Mouse (Mus musculus): ENCODE measurements around the gene Mark2. TPM values are rescaled to one million over a fixed set of nuclear protein-coding genes. Genes with fewer than 3 reads are reported as not detected.

Mark2 gene
- polyA plus RNA-seq, 1 experiment from 2014 or later = 58.4 TPM

- Histone ChIP-seq H3K36me3 (ENCODE audit: control insufficient read depth, insufficient read depth, low read length) (no peaks in the 10 kb centered on the region), H3K4me3 (ENCODE audit: low read depth, low read length) (no peak overlapping the region), H3K27me3 (ENCODE audit: control insufficient read depth, insufficient read depth, low read length) (no peaks in the 10 kb centered on the region), H3K9ac (ENCODE audit: low read length) (no peak overlapping the region), H3K27ac (ENCODE audit: low read depth, low read length) (no peak overlapping the region), H3K4me2 (ENCODE audit: low read depth) (no peak overlapping the region), H3K9me3 (ENCODE audit: control insufficient read depth, low read length) (0 out of 2 replicates have a peak, but pooled peaks cover 2% of the 10 kb centered on the region), H3K4me1 (ENCODE audit: control insufficient read depth, insufficient read depth, low read length) (peaks cover 28% of the 10 kb centered on the region)
- no peak for ATAC-seq (ENCODE audit: insufficient read depth, low FRiP score, low TSS enrichment)
- 90% methylated on average over 3 of the region's 3 CpGs for WGBS
- no peak for DNase-seq (ENCODE audit: low spot score)
Observed at GRCm38 (mm10) chr19:7261964-7262363, 79.7 kb downstream of the Mark2 start.

- Histone ChIP-seq H3K36me3 (ENCODE audit: control insufficient read depth, insufficient read depth, low read length) (no peaks in the 10 kb centered on the region), H3K4me2 (ENCODE audit: low read depth) (no peak overlapping the region), H3K9me3 (ENCODE audit: control insufficient read depth, low read length) (0 out of 2 replicates have a peak, but pooled peaks cover 2% of the 10 kb centered on the region), H3K27ac (ENCODE audit: low read depth, low read length) (no peak overlapping the region), H3K4me3 (ENCODE audit: low read depth, low read length) (no peak overlapping the region), H3K27me3 (ENCODE audit: control insufficient read depth, insufficient read depth, low read length) (no peaks in the 10 kb centered on the region), H3K4me1 (ENCODE audit: control insufficient read depth, insufficient read depth, low read length) (peaks cover 23% of the 10 kb centered on the region), H3K9ac (ENCODE audit: low read length) (no peak overlapping the region)
- WGBS = 93% methylated on average over 1 of the region's 1 CpGs
- ATAC-seq (ENCODE audit: insufficient read depth, low FRiP score, low TSS enrichment) = no peak
- no peak for DNase-seq (ENCODE audit: low spot score)
Observed at GRCm38 (mm10) chr19:7261476-7261875, 80.2 kb downstream of the Mark2 start.

- Histone ChIP-seq H3K4me3 (ENCODE audit: low read depth, low read length) (no peak overlapping the region), H3K9ac (ENCODE audit: low read length) (no peak overlapping the region), H3K27ac (ENCODE audit: low read depth, low read length) (no peak overlapping the region), H3K27me3 (ENCODE audit: control insufficient read depth, insufficient read depth, low read length) (no peaks in the 10 kb centered on the region), H3K36me3 (ENCODE audit: control insufficient read depth, insufficient read depth, low read length) (no peaks in the 10 kb centered on the region), H3K4me1 (ENCODE audit: control insufficient read depth, insufficient read depth, low read length) (no peaks in the 10 kb centered on the region), H3K4me2 (ENCODE audit: low read depth) (no peak overlapping the region), H3K9me3 (ENCODE audit: control insufficient read depth, low read length) (0 out of 2 replicates have a peak, but pooled peaks cover 2% of the 10 kb centered on the region)
- ATAC-seq (ENCODE audit: insufficient read depth, low FRiP score, low TSS enrichment) = no peak
- DNase-seq (ENCODE audit: low spot score) = no peak
- WGBS = 84% methylated on average over 5 of the region's 5 CpGs
Observed at GRCm38 (mm10) chr19:7257881-7258280, 83.8 kb downstream of the Mark2 start.

- DNase-seq (ENCODE audit: low spot score) (no peak), ATAC-seq (ENCODE audit: insufficient read depth, low FRiP score, low TSS enrichment) (no peak)
- H3K36me3 ChIP-seq (ENCODE audit: control insufficient read depth, insufficient read depth, low read length) = no peaks in the 10 kb centered on the region
- H3K4me3 ChIP-seq (ENCODE audit: low read depth, low read length) = no peak overlapping the region
- H3K27me3 ChIP-seq (ENCODE audit: control insufficient read depth, insufficient read depth, low read length) = no peaks in the 10 kb centered on the region
- H3K4me2 ChIP-seq (ENCODE audit: low read depth) = no peak overlapping the region
- H3K9me3 ChIP-seq (ENCODE audit: control insufficient read depth, low read length) = no peaks in the 10 kb centered on the region
- no peak overlapping the region for H3K9ac ChIP-seq (ENCODE audit: low read length)
- H3K4me1 ChIP-seq (ENCODE audit: control insufficient read depth, insufficient read depth, low read length) = no peaks in the 10 kb centered on the region
- no peak overlapping the region for H3K27ac ChIP-seq (ENCODE audit: low read depth, low read length)
- 87% methylated on average over 3 of the region's 3 CpGs for WGBS
Observed at GRCm38 (mm10) chr19:7246021-7246420, 95.6 kb downstream of the Mark2 start.

- Histone ChIP-seq H3K4me3 (ENCODE audit: low read depth, low read length) (peak within 1 kb of the TSS; percentile 74), H3K9me3 (ENCODE audit: control insufficient read depth, low read length) (no peaks in the 10 kb centered on the region), H3K9ac (ENCODE audit: low read length) (peak within 1 kb of the TSS; percentile 75), H3K36me3 (ENCODE audit: control insufficient read depth, insufficient read depth, low read length) (no peaks in the 10 kb centered on the region), H3K4me2 (ENCODE audit: low read depth) (peak within 1 kb of the TSS; percentile 99), H3K4me1 (ENCODE audit: control insufficient read depth, insufficient read depth, low read length) (peaks cover 10% of the 10 kb centered on the region), H3K27ac (ENCODE audit: low read depth, low read length) (peak within 1 kb of the TSS; percentile 79; the same call in 1 of the 2 replicates), H3K27me3 (ENCODE audit: control insufficient read depth, insufficient read depth, low read length) (no peaks in the 10 kb centered on the region)
- DNase-seq (ENCODE audit: low spot score) (peak; percentile 97), ATAC-seq (ENCODE audit: insufficient read depth, low FRiP score, low TSS enrichment) (peak; percentile 95)
- under 1% methylated on average over 80 of the region's 80 CpGs for WGBS
Observed at GRCm38 (mm10) chr19:7240782-7241690, 100.6 kb downstream of the Mark2 start, which contains the start of gene Naa40. Gene Naa40 (minus strand): TSS chr19:7241183.

- no peak for DNase-seq (ENCODE audit: low spot score)
- peak overlapping the region; percentile 75 for H3K9ac ChIP-seq (ENCODE audit: low read length)
- H3K36me3 ChIP-seq (ENCODE audit: control insufficient read depth, insufficient read depth, low read length) = no peaks in the 10 kb centered on the region
- peaks cover 10% of the 10 kb centered on the region for H3K4me1 ChIP-seq (ENCODE audit: control insufficient read depth, insufficient read depth, low read length)
- no peaks in the 10 kb centered on the region for H3K27me3 ChIP-seq (ENCODE audit: control insufficient read depth, insufficient read depth, low read length)
- H3K9me3 ChIP-seq (ENCODE audit: control insufficient read depth, low read length) = no peaks in the 10 kb centered on the region
- no peak for ATAC-seq (ENCODE audit: insufficient read depth, low FRiP score, low TSS enrichment)
- H3K27ac ChIP-seq (ENCODE audit: low read depth, low read length) = peak overlapping the region; percentile 79; the same call in 1 of the 2 replicates
- H3K4me2 ChIP-seq (ENCODE audit: low read depth) = peak overlapping the region; percentile 99
- H3K4me3 ChIP-seq (ENCODE audit: low read depth, low read length) = peak overlapping the region; percentile 74
- WGBS = 4% methylated on average over 13 of the region's 13 CpGs
Observed at GRCm38 (mm10) chr19:7240291-7240690, 101.4 kb downstream of the Mark2 start.

GRCm38 (mm10) chr19:7239574-7239973 lies 102.1 kb downstream of the Mark2 start:
- Histone ChIP-seq H3K27ac (ENCODE audit: low read depth, low read length) (no peak overlapping the region), H3K9me3 (ENCODE audit: control insufficient read depth, low read length) (no peaks in the 10 kb centered on the region), H3K4me3 (ENCODE audit: low read depth, low read length) (peak overlapping the region; percentile 74; the same call in 1 of the 2 replicates), H3K9ac (ENCODE audit: low read length) (peak overlapping the region; percentile 75), H3K27me3 (ENCODE audit: control insufficient read depth, insufficient read depth, low read length) (no peaks in the 10 kb centered on the region), H3K36me3 (ENCODE audit: control insufficient read depth, insufficient read depth, low read length) (no peaks in the 10 kb centered on the region), H3K4me2 (ENCODE audit: low read depth) (peak overlapping the region; percentile 99), H3K4me1 (ENCODE audit: control insufficient read depth, insufficient read depth, low read length) (peaks cover 10% of the 10 kb centered on the region)
- ATAC-seq (ENCODE audit: insufficient read depth, low FRiP score, low TSS enrichment) = no peak
- no peak for DNase-seq (ENCODE audit: low spot score)
- WGBS = 95% methylated on average over 3 of the region's 3 CpGs

- 91% methylated on average over 4 of the region's 4 CpGs for WGBS
Observed at GRCm38 (mm10) chr19:7236742-7237141, 104.9 kb downstream of the Mark2 start.

More at GRCm38 (mm10) chr19:7236742-7237141, 104.9 kb downstream of the Mark2 start:
- H3K4me1 ChIP-seq (ENCODE audit: control insufficient read depth, insufficient read depth, low read length) = peaks cover 10% of the 10 kb centered on the region
- H3K27ac ChIP-seq (ENCODE audit: low read depth, low read length) = no peak overlapping the region
- no peaks in the 10 kb centered on the region for H3K9me3 ChIP-seq (ENCODE audit: control insufficient read depth, low read length)
- ATAC-seq (ENCODE audit: insufficient read depth, low FRiP score, low TSS enrichment) = no peak
- no peaks in the 10 kb centered on the region for H3K27me3 ChIP-seq (ENCODE audit: control insufficient read depth, insufficient read depth, low read length)
- no peak for DNase-seq (ENCODE audit: low spot score)
- no peak overlapping the region for H3K9ac ChIP-seq (ENCODE audit: low read length)
- H3K4me2 ChIP-seq (ENCODE audit: low read depth) = no peak overlapping the region
- H3K4me3 ChIP-seq (ENCODE audit: low read depth, low read length) = no peak overlapping the region
- peaks cover 4% of the 10 kb centered on the region; the same call in 1 of the 2 replicates for H3K36me3 ChIP-seq (ENCODE audit: control insufficient read depth, insufficient read depth, low read length)
